Mouse (Mus musculus): ENCODE data around the gene Wfikkn1. TPM values are rescaled to one million over a fixed set of nuclear protein-coding genes. Genes with fewer than 3 reads are reported as not detected.

Gene Wfikkn1
- total RNA-seq, 2 experiments from 2014 or later: 1.8 to 2.4 TPM

- DNase-seq: no peak
Observed at GRCm38 (mm10) chr17:25867836-25868600, 12.6 kb downstream of the Wfikkn1 start.

DNA sequence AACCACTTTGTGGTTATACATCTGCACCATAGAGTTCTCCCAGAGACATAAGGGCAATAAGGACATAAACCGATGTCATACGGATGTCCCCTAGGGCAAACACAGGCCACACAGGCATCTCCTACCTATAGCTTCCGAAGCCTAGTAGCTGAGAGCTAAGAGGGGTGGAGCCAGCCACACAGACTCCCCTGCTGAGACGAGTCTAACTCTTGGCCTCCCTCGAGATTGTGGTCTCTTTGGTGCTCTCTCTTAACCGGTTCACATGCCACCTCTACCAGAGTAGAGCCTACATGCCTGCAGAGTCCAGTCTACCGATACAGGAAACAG, 13.2 kb downstream of the Wfikkn1 start:
- DNase-seq: no peak

- no peak for DNase-seq
Observed at GRCm38 (mm10) chr17:25866172-25866571, 14.5 kb downstream of the Wfikkn1 start.

- no peak for DNase-seq
Observed at GRCm38 (mm10) chr17:25865288-25865687, 15.4 kb downstream of the Wfikkn1 start.

DNA sequence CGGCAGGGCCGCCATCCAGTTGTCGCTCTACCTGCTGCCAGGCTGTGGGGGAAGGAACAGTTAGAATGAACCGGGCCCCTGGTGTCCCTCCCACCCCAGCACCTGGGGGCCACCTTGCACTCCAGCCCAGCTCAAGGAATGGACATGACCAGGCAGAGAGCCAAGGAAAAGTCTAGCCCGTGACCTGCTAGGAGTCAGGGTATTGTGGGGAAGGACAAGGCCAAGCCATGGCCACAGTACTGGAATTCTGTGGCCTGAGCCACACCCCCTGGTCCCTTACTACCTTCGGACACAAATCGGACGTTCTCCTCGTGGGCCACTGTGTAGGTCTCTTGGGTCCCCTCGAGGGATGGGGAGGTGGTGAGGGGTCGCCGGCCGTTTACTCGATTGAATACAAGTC, 16.3 kb downstream of the Wfikkn1 start:
- no peak for DNase-seq

DNA sequence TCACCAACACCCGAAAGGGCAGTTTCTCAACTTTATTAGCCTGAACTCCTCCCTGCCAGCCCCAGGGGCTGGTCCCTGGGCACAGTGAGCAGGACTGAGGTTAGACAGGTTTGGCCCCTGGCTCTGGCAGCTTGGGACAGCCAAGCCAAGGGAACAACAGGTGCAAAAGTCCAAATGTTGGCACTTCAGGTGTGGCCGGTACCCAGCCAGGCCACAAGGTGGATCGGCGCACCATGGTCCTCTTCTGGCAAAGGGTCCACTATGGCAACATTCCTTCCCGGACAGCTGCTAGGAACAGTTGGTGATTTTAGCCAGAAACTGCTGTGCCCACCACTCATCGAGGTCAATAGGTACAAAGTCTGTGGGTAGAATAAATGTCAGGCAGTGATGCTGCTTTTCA, 17.0 kb downstream of the Wfikkn1 start:
- DNase-seq: no peak

DNA sequence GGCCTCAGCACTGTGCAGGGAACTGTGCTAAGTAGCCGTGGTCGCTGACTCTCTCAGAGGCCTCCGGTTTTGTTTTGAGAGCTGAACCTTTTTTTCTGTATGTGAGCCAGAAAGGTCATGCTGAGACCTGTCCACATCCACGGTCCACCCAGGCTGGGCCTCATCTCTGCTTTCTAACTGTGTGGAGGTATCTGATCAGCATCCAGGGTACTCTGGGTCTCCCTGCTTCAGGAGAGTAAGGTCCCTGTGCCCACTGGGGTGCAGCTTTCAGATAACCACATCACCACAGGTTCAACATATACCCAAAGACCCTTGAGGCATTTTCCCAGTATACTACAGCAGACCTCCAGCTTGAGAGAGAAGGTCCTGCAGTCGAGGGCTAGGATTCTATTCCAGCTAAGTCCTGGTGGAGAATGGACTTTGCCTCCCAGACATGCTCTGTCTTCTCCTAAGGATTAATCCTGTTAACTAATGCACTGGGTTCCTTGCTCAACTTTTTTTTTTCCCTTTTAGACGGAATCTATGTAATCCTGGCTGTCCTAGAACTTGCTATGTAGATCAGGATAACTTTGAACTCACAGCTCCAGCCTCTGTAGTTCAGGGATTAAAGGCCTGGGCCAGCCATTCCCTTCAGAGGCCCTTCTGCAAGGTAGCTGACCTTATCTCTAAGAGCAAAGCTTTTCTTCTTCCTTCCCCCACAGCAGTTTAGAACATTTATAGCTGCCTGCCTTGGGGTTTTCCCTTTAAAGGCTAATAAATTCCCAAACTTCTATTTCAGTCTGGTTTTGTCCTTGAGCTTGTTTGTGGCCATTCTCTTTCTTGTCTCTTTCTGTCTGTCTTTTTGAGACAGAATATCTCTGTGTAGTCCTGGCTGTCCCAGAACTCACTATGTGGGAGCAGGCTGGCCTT, 18.7 kb downstream of the Wfikkn1 start:
- DNase-seq: no peak

GRCm38 (mm10) chr17:25860832-25861703, 19.6 kb downstream of the Wfikkn1 start, which contains the start of gene Wdr90:
Wdr90 (minus strand) TSS chr17:25861501.
- peak; percentile 92 to 94 for DNase-seq

DNA sequence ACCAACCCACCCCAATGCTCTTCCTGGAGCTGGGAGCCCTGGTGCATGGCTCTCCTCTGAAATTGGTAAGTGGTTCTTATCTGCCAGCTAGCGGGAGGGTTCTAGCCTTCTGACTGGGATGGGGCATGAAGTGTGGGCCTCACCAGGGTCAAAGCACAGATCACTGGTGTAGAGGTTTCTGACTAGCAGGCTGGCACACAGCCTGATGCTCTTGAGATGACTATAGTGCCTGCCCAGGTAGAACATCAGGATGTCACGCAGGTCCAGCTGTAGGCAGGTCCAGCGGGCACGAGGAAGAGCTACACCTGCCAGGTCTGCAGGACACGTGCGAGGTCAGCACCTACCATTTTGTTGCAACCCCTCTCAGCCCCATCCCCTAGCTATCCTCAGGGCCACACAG, 20.4 kb downstream of the Wfikkn1 start:
- no peak for DNase-seq

DNA sequence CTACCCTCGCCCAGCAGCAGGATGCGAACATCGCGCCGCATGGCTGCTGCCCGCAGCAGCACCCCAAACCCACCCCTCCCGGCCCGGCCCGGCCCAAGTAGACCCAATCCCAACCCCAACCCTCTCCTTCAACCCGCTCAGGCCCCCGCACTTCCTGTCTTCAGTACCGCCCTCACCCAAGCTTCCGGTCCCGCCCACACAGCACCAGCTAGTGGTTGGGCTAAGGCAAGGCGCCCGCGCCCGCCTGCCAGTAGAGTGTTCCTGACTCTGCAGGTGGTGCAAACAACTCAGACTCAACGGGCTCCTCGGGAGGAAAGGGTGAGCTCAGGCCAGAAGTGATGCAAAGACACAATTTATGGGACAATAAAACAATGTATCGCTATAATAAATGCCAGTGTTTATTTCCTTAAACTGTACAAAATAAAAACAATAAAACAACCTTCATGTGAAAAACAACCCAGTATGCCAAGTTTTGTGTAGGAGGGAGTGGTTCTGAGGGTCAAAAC, 36.2 kb downstream of the Wfikkn1 start, which contains the start of gene Rhot2:
Gene Rhot2 (minus strand): TSS at position 456 of the 506 bp plus-strand sequence.
- DNase-seq: peak; percentile 92 to 95

DNA sequence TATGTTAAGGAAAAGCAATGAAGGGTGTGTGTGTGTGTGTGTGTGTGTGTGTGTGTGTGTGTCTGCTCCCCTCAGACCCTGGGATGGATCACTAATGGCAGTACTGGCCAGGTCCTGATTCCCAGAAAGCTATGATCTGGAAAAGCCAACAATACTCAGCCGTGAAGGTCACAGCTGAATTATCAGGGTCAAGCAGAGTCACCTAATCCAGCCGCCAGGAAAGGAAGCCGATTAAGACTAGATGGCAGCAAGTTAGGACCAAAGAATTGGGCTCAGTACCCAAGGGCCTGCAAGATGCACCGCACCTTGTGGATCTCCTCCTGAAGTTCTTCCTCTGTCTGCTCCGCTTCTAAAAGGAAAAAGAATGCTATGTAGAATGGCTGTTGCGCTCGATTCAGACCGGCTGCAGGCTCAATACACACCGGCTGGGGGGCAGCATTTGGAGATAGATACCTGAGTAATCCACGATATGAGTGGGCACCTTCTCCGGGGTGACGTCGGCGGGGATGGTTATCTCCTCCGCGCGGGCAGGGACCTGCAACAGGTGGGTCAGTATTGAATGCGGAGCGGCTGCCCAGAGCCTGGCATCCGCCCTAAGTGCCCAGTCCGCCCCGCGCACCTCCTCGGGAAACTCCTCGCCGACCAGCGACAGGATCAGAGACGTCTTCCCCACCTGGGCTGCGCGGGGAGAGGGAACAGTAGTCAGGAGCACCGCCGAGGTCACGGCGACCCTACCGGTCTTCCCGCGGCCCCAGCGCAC, 36.8 kb downstream of the Wfikkn1 start:
- no peak for DNase-seq

DNA sequence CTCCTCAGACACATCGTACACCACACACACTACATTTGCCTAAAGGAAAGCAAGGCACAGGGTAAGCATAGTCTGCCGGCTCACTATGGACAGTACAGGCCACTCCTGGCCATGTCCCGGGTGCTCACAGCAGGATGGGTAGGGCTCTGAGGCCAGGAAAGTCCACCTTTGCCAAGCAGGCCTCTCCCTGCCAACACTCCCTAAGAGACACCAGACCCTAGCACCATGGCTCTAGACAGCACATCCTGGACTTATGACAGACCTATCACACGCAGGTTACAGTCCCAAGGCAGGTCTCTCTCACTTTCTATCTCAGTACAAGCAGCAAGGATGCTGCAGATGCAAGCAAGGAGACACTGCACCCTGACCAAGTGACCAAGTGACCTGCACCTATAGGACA, 37.5 kb downstream of the Wfikkn1 start:
- DNase-seq: no peak

DNA sequence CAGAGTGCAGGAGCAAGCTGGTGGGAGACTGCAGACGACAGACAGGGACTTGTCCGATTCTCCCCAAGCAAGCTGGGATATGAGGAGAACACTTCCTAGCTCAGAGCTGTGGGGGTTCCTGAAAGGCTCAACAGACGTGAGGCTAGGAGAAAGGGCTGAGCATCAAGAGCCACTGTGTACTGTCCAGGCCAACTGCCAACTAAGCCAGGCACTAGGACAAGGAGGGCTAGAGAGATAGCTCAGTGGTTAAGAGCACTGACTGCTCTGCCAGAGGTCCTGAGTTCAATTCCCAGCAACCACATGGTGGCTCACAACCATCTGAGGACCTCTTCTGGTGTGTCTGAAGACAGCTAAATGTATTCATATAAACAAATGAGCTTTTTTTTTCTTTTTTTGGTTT, 38.1 kb downstream of the Wfikkn1 start:
- DNase-seq: no peak

DNA sequence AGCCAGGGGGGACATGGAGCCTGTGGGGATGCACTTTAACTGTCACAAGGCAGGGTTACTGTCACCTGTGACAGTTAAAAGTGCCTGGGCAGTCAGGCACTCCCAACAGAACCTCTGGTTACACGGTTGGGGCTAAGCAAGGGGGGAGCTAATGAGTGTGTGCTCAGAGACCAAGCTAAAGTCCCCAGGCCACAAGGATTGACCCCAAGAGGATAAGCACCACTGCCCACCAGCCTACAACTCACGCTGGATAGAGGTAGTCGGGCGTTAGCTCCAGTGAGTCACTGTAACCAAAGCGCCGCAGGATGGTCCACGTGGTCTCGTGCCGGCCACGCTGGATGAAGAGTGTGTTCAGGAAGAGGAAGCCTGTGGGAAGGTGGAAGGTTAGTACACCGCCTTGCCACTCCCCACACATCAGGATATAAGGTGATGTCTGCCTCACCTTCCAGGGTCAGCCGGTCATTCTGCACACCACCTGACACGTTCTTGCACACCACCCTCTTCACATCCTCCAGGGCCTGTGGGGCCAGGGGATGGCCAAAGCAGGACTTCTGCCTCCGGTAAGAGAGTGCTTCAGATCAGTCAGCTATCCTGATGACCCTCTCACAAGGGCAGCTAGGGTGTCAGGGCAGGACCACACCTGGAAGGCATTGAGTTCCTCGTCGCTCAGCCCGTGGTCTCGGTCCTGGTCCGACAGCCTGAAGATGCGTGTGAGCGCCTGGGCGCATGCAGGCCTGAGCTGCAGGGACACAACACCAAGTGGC, 39.4 kb downstream of the Wfikkn1 start, which contains the start of gene Gm20683:
Gene Gm20683 (minus strand): TSS at position 647 of the 764 bp plus-strand sequence.
- no peak for DNase-seq

DNA sequence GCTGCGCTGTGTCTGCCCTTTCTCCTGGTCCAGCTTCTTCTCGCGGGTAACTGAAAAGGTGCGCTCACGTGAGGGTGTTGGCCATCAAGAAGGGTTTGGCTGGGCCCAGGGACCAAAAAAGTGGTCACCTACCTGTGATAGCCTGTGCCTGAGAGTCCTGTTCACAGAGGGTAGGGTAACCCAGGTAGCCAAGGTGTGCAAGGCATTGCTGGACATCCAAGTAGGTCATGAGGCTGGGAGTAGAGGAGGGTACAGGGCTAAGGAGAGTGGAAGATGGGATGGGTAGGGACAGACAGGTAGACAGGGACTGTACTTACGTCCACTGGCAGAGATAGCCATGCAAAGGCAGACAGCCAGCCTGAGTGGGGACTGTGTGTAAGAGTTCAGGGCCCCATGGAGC, 40.1 kb downstream of the Wfikkn1 start:
- DNase-seq: no peak

DNA sequence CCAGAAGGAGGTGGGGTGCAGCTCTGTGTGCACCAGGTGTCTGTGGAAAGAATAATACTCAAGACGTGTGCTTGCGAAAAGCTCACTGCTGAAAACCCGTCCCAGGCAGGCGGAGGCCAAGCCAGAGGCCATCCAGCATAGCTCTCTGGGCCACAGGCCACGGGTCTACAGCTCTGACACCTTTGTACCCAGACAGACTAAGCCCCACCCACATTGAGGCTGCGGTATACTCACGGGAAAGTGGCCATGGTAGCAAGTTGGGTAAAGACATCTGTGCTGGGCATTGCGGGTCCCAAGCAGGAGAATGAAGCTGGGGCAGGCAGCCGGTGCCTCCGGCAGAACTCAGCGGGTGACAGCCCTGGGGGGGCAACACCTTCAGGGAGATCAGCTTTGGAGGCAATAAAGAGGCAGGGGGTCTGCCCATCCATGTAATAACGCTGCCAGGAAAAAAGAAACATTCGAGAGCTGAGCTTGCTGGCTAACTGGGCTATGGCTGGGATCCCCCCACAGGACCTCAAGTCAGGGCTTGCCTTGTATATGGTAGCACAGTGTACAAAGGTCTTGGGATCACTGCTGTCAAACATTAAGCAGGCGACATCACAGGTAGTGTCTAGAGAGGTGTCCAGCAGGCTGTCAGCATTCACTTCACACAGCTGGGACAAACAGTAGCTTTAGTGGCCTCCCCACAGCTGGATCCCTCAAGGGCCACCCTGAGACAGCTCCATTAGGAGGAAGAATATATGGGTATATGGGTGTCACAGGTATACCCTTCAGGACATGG, 41.0 kb downstream of the Wfikkn1 start:
- DNase-seq: no peak

DNA sequence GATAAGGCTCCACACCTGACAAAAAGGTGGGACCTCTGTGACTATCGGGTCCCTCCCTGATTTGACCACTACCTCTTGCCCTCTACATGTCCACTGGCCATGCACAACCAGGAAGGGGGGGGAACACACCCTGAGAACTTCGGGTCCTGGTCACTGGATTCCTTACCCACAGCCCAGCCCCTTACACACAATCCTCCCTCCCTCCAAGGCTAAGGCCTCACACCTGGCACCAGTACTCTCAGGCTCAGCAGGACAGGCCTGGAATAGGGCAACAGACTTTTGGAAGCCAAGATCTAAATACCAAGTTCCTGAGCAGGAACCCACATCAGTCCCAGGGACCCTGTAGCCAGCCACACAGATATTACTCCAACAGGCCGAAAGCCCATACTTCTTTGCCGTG, 41.8 kb downstream of the Wfikkn1 start:
- no peak for DNase-seq

- DNase-seq: no peak
Observed at GRCm38 (mm10) chr17:25837533-25837932, 43.1 kb downstream of the Wfikkn1 start.

DNA sequence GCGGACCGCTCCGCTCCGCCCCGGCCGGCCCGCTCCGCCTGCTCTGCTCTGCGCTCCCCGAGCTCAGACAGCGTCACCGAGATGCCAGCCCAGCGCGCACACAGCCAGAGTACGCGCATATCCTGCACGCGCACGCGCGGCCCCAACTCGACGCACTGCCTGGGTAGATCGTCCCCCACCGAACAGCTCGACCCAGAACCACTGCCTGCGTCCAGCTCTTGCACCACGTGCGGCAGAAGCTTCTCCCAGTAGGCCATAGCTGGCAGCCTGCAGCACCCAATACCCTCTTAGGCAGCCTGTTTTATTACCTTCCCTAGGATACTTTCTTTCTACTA, 43.6 kb downstream of the Wfikkn1 start, which contains the start of gene Rhbdl1:
Gene Rhbdl1 (minus strand): TSS at position 220 of the 335 bp plus-strand sequence.
- DNase-seq: peak; percentile 84

Measured in layer of hippocampus, postnatal 36 days (tissue).